Mouse (Mus musculus): ENCODE results near the gene Aff1. TPM values are rescaled to one million over a fixed set of nuclear protein-coding genes. Genes with fewer than 3 reads are reported as not detected.

The Aff1 gene
- polyA plus RNA-seq, 1 experiment = not detected

DNA sequence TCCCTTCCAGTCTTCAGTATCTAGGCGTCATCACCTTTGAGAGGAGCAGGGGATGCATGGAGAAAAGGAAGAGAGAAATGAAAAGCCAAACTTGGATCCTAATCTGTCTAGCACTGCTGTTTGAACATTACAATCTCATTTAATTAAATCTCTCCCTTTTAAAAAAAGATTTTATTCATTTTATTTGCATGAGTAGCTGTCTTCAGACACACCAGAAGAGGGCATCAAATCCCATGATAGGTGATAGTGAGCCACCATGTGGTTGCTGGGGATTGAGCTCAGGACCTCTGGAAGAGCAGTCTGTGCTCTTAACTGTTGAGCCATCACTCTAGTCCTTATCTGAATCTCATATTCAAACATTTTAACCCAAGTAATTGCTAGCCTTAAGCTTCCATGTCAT, 138.7 kb downstream of the Aff1 start:
- TF ChIP-seq CTCF (IDR thresholded peaks at IDR 0.05; ENCODE audit: insufficient read depth, low read depth, low read length) = no peak
- TF ChIP-seq POLR2A (IDR thresholded peaks at IDR 0.05; ENCODE audit: insufficient read depth, low read depth, low read length) = no peak
- H3K27ac ChIP-seq (ENCODE audit: insufficient read depth, low read depth, low read length) = no peak overlapping the region
- 0 out of 2 replicates have a peak, but pooled peaks cover 3% of the 10 kb centered on the region for H3K4me1 ChIP-seq (ENCODE audit: control insufficient read depth, insufficient read depth, low read length)
- 100% methylated on average over 1 of the region's 1 CpGs for WGBS
- H3K4me3 ChIP-seq (ENCODE audit: insufficient read depth, low read depth, low read length) = no peak overlapping the region

DNA sequence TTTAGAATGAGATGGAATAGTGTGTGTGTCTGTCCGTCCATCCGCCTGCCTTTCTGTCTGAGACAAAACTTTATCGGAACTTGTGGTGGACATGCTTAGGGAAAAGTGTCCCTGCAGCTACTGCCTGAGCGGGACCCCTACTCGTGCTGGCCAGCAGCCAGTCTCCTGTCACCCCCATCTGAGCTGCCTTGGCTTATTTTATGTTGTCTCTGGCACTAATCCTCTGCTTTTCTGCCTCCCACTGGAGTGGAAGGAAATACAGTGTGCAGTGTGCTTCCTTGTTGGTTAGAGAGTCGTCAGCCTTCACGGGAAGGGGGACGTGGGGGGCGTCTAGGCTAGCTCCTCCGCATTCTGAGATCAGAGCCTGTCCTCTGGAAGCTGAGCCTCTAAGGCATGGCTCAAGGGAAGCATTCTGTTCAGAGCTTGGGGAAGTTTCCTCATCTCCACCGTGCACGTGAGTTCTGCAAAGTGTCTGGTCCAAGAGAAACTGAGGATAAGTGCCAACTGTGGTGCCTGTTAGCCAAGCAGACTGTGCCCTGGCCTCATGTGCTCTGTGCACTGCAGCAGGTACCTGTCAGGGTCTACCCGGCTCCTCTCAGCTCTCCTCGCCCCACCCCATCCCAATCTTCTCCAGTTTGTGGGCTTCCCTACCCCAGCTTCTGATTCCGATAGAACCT, 143.4 kb downstream of the Aff1 start:
- WGBS = 60% methylated on average over 15 of the region's 15 CpGs
- Histone ChIP-seq H3K27ac (ENCODE audit: insufficient read depth, low read depth, low read length) (no peak overlapping the region), H3K4me3 (ENCODE audit: insufficient read depth, low read depth, low read length) (no peak overlapping the region), H3K4me1 (ENCODE audit: control insufficient read depth, insufficient read depth, low read length) (0 out of 2 replicates have a peak, but pooled peaks cover 3% of the 10 kb centered on the region)
- TF ChIP-seq POLR2A (IDR thresholded peaks at IDR 0.05; ENCODE audit: insufficient read depth, low read depth, low read length) (no peak), CTCF (IDR thresholded peaks at IDR 0.05; ENCODE audit: insufficient read depth, low read depth, low read length) (no peak)

GRCm38 (mm10) chr5:103836148-103836784, 144.1 kb downstream of the Aff1 start:
- no peak overlapping the region for H3K27ac ChIP-seq (ENCODE audit: insufficient read depth, low read depth, low read length)
- H3K4me1 ChIP-seq (ENCODE audit: control insufficient read depth, insufficient read depth, low read length) = 0 out of 2 replicates have a peak, but pooled peaks cover 3% of the 10 kb centered on the region
- TF ChIP-seq POLR2A (IDR thresholded peaks at IDR 0.05; ENCODE audit: insufficient read depth, low read depth, low read length) (no peak), CTCF (IDR thresholded peaks at IDR 0.05; ENCODE audit: insufficient read depth, low read depth, low read length) (no peak)
- H3K4me3 ChIP-seq (ENCODE audit: insufficient read depth, low read depth, low read length) = no peak overlapping the region
- 90% methylated on average over 10 of the region's 11 CpGs for WGBS

DNA sequence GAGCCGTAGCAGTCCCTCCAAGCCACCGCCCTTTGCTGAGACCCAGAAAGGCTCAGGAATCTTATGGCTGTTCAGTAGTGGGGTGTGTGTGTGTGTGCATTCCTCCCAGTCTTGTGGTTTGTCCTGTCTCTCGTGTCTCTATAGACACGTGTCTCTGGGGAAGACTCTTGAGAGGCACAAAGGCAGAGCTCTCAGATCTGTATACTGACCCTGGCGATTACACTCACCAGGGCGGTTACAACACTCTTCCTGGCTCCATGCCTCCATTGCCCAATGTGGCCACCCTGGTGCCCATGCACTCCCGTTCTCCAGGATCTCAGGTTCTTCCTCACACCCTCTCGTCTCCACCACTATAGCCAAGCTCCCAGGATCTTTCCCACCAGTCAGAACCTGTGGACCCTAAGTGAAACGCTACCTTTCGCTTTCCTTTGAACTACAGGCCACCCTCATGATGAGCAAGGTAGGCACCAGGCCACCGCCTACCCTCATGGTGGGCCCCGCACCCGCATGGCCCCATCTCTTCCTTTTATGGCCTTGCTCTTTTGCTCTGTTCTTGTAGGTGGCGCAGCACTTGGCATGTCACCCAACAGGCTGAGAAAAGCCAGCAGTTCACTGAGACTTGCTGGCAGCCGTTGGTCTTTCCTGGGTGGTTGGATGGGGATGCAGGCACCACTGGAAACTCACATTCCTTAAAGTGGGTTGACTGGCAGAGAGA, 146.5 kb downstream of the Aff1 start:
- no peak for TF ChIP-seq POLR2A (IDR thresholded peaks at IDR 0.05; ENCODE audit: insufficient read depth, low read depth, low read length)
- no peak for TF ChIP-seq CTCF (IDR thresholded peaks at IDR 0.05; ENCODE audit: insufficient read depth, low read depth, low read length)
- Histone ChIP-seq H3K4me1 (ENCODE audit: control insufficient read depth, insufficient read depth, low read length) (no peaks in the 10 kb centered on the region), H3K4me3 (ENCODE audit: insufficient read depth, low read depth, low read length) (no peak overlapping the region), H3K27ac (ENCODE audit: insufficient read depth, low read depth, low read length) (no peak overlapping the region)
- WGBS = 89% methylated on average over 15 of the region's 15 CpGs

DNA sequence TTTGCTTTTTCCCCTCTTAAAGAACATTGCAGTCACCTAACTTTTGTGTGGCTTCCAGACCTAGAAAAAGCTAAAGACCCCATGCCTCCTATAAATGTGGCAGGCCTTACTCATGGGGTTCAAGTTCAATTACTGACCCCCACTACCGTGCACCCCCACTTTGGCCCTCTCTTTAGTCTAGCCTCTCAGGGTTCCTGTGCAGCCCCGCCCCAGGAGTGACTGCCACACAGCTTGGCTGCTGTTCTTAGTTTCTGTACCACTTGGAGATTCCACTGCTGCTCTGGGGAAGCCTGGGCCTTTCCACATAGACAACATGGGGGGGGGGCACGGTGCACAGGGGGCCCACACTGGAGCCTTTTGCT, 147.1 kb downstream of the Aff1 start:
- TF ChIP-seq POLR2A (IDR thresholded peaks at IDR 0.05; ENCODE audit: insufficient read depth, low read depth, low read length) = no peak
- no peak for TF ChIP-seq CTCF (IDR thresholded peaks at IDR 0.05; ENCODE audit: insufficient read depth, low read depth, low read length)
- 82% methylated on average over 3 of the region's 3 CpGs for WGBS
- H3K4me3 ChIP-seq (ENCODE audit: insufficient read depth, low read depth, low read length) = no peak overlapping the region
- no peak overlapping the region for H3K27ac ChIP-seq (ENCODE audit: insufficient read depth, low read depth, low read length)
- no peaks in the 10 kb centered on the region for H3K4me1 ChIP-seq (ENCODE audit: control insufficient read depth, insufficient read depth, low read length)

DNA sequence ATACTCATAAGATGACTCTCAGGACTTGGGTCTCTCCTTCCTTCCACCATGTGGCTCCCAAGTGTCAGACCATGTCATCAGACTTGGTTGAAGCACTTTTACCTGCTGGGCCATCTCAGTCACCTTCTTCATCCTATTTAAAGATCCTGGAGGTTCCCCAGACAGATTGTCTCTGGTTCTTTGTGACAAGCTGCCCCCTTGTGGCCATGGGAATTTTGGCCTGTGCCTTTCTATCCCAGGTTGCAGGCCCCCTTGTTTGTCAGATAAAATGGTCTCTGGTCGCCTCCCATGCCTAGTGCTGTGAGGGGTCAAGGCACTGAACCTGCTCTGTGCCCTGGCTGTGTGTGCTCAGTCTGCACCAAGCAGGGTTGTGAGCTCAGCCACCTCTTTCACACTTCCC, 151.8 kb downstream of the Aff1 start:
- 92% methylated on average over 1 of the region's 1 CpGs for WGBS
- no peak overlapping the region for H3K27ac ChIP-seq (ENCODE audit: insufficient read depth, low read depth, low read length)
- H3K4me3 ChIP-seq (ENCODE audit: insufficient read depth, low read depth, low read length) = no peak overlapping the region
- peaks cover 12% of the 10 kb centered on the region for H3K4me1 ChIP-seq (ENCODE audit: control insufficient read depth, insufficient read depth, low read length)
- TF ChIP-seq POLR2A (IDR thresholded peaks at IDR 0.05; ENCODE audit: insufficient read depth, low read depth, low read length) (no peak), CTCF (IDR thresholded peaks at IDR 0.05; ENCODE audit: insufficient read depth, low read depth, low read length) (no peak)

DNA sequence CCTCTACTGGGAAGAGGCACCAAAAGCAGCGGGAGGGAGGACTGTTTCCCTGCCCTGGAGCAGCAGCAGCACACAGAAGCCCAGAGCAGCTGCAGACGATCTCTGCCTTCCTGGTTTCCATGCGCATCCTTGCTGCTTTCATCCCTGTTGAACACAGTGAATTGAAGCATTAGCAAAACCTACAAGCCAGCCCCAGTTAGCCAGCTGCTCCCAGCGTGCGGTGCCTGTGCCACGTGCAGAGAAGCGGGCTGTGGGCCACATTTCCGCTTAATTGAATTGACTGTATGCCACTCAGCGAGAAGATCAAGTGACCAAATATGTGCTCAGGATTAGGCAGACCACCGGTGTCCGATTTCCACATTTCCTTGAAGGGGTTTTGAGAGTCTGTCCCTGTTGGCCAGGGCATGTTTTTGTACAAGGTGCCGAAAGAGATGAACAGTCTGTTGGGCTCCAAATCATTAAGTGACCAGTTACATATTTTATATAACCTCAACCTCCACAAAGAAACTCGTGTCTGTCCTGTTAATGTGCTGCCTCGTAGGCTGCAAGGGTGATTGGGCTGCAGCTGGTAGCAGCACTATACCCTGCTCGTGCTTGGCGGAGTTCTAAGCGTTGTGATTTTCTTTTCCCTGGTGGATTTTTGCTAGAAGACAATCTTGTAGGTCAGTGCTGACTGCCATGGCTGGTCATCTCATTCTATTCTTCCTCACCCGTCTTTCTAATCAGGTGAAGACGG, 153.4 kb downstream of the Aff1 start:
- Histone ChIP-seq H3K4me3 (ENCODE audit: insufficient read depth, low read depth, low read length) (no peak overlapping the region), H3K4me1 (ENCODE audit: control insufficient read depth, insufficient read depth, low read length) (peaks cover 12% of the 10 kb centered on the region), H3K27ac (ENCODE audit: insufficient read depth, low read depth, low read length) (0 out of 2 replicates have a peak overlapping the region, but pooled peaks have one; percentile 3)
- WGBS = 38% methylated on average over 19 of the region's 19 CpGs
- no peak for TF ChIP-seq CTCF (IDR thresholded peaks at IDR 0.05; ENCODE audit: insufficient read depth, low read depth, low read length)
- no peak for TF ChIP-seq POLR2A (IDR thresholded peaks at IDR 0.05; ENCODE audit: insufficient read depth, low read depth, low read length)

GRCm38 (mm10) chr5:103846154-103846551, 154.0 kb downstream of the Aff1 start:
- 90% methylated on average over 10 of the region's 10 CpGs for WGBS
- Histone ChIP-seq H3K4me1 (ENCODE audit: control insufficient read depth, insufficient read depth, low read length) (peaks cover 12% of the 10 kb centered on the region), H3K4me3 (ENCODE audit: insufficient read depth, low read depth, low read length) (no peak overlapping the region), H3K27ac (ENCODE audit: insufficient read depth, low read depth, low read length) (no peak overlapping the region)
- TF ChIP-seq POLR2A (IDR thresholded peaks at IDR 0.05; ENCODE audit: insufficient read depth, low read depth, low read length) = no peak
- no peak for TF ChIP-seq CTCF (IDR thresholded peaks at IDR 0.05; ENCODE audit: insufficient read depth, low read depth, low read length)

Measured in olfactory bulb, adult 2 months (tissue).